Mouse (Mus musculus): ENCODE measurements at regions not wholly inside any gene's neighbourhood (a gene's known extent, or its start where the extent isn't known, plus 50 kb on each side); places are given as distances from the start of the nearest gene placed in this dataset.

GRCm38 (mm10) chr14:86385136-86385535 is 755.9 kb downstream of the Diaph3 start:
- TF ChIP-seq CTCF (IDR thresholded peaks at IDR 0.05; ENCODE audit: low read depth) (no peak), EP300 (optimal IDR thresholded peaks at IDR 0.05) (no peak)
